Mouse (Mus musculus) MN1 (cell line): ENCODE measurements around the gene Gpc6.
"Not testable (repeated sequence)": the region's sequence is repeated elsewhere in the genome, so short reads cannot be mapped to it uniquely, and the experiment has no call there.

Source experiments
- DNase-seq: peaks from one replicate; pipeline ENCODE4 v3.0.0-alpha.2; 2016; ENCODE audit warnings: low spot score

Gpc6 gene

GRCm38 (mm10) chr14:117369331-117369866 lies 444.3 kb downstream of the Gpc6 start:
- no peak for DNase-seq

GRCm38 (mm10) chr14:117376822-117377376 lies 451.8 kb downstream of the Gpc6 start:
- no peak for DNase-seq

- no peak for DNase-seq
These were observed 454.9 kb downstream of the Gpc6 start for GRCm38 (mm10) chr14:117379979-117380378.

- DNase-seq, result no peak
These were observed 458.1 kb downstream of the Gpc6 start for GRCm38 (mm10) chr14:117383188-117383587.

- DNase-seq, result no peak
These were observed 459.1 kb downstream of the Gpc6 start for GRCm38 (mm10) chr14:117384096-117384770.

GRCm38 (mm10) chr14:117385731-117386270 lies 460.7 kb downstream of the Gpc6 start:
- DNase-seq, result no peak

GRCm38 (mm10) chr14:117390794-117391320 lies 465.7 kb downstream of the Gpc6 start:
- DNase-seq, result no peak

- DNase-seq, result no peak
These were observed 466.3 kb downstream of the Gpc6 start for GRCm38 (mm10) chr14:117391412-117391811.

- DNase-seq, result no peak
These were observed 472.1 kb downstream of the Gpc6 start for GRCm38 (mm10) chr14:117397165-117397564.

GRCm38 (mm10) chr14:117407824-117408524 lies 482.9 kb downstream of the Gpc6 start:
- DNase-seq, result no peak

- no peak for DNase-seq
These were observed 483.4 kb downstream of the Gpc6 start for GRCm38 (mm10) chr14:117408525-117408835.

GRCm38 (mm10) chr14:117409778-117410177 lies 484.7 kb downstream of the Gpc6 start:
- no peak for DNase-seq

- no peak for DNase-seq
These were observed 485.4 kb downstream of the Gpc6 start for GRCm38 (mm10) chr14:117410511-117410910.

- no peak for DNase-seq
These were observed 489.9 kb downstream of the Gpc6 start for GRCm38 (mm10) chr14:117415045-117415444.

GRCm38 (mm10) chr14:117419561-117420218 lies 494.6 kb downstream of the Gpc6 start:
- DNase-seq, result no peak

- DNase-seq, result no peak
These were observed 496.1 kb downstream of the Gpc6 start for GRCm38 (mm10) chr14:117421170-117421569.

GRCm38 (mm10) chr14:117426116-117426515 lies 501.0 kb downstream of the Gpc6 start:
- no peak for DNase-seq

GRCm38 (mm10) chr14:117427776-117428175 lies 502.7 kb downstream of the Gpc6 start:
- no peak for DNase-seq

- no peak for DNase-seq
These were observed 510.6 kb downstream of the Gpc6 start for GRCm38 (mm10) chr14:117435739-117436138.

- DNase-seq, result not testable (repeated sequence)
These were observed 521.6 kb downstream of the Gpc6 start for GRCm38 (mm10) chr14:117446675-117447231.

- DNase-seq, result no peak
These were observed 526.4 kb downstream of the Gpc6 start for GRCm38 (mm10) chr14:117451391-117451991.
